Mouse (Mus musculus) forebrain, embryonic 11.5 days (tissue): ENCODE results near the gene Eif4a2. TPM values are rescaled to one million over a fixed set of nuclear protein-coding genes. Genes with fewer than 3 reads are reported as not detected.

Experiments used
- ATAC-seq: fragments of 200-750 bp; cut with Nextera tagmentation; replicated peaks from 2 replicates; pipeline ENCODE4 v1.8.0; 2017; ENCODE audit warnings: moderate TSS enrichment; ENCODE audit not compliant: low FRiP score
- DNase-seq: peaks from one replicate; pipeline ENCODE4 v3.0.0-alpha.2; 2017; ENCODE audit warnings: low spot score
- H3K27ac ChIP-seq: fragments of 300-500 bp; sonication (generic); 2 replicates; pipeline ENCODE4 v1.5.1; 2014; ENCODE audit warnings: low read depth, low read length
- H3K27me3 ChIP-seq: fragments of 300-500 bp; sonication (generic); 2 replicates; pipeline ENCODE4 v1.6.1; 2014; ENCODE audit warnings: mild to moderate bottlenecking, low read length, mixed read lengths; ENCODE audit not compliant: control insufficient read depth, insufficient read depth
- H3K36me3 ChIP-seq: fragments of 300-500 bp; sonication (generic); 2 replicates; pipeline ENCODE4 v1.6.1; 2014; ENCODE audit warnings: mild to moderate bottlenecking, low read length, moderate library complexity, mixed read lengths; ENCODE audit not compliant: control insufficient read depth, insufficient read depth
- H3K4me1 ChIP-seq: fragments of 300-500 bp; sonication (generic); replicated peaks from 2 replicates; pipeline ENCODE4 v1.6.1; 2014; ENCODE audit warnings: low read length, mixed read lengths; ENCODE audit not compliant: control insufficient read depth, insufficient read depth
- H3K4me2 ChIP-seq: fragments of 300-500 bp; sonication (generic); 2 replicates; pipeline ENCODE4 v1.6.1; 2014; ENCODE audit warnings: low read depth, mild to moderate bottlenecking, low read length, moderate library complexity, mixed read lengths; ENCODE audit not compliant: severe bottlenecking
- H3K4me3 ChIP-seq: fragments of 300-500 bp; sonication (generic); 2 replicates; pipeline ENCODE4 v1.5.1; 2014; ENCODE audit warnings: low read depth, low read length
- H3K9ac ChIP-seq: fragments of 300-500 bp; sonication (generic); 2 replicates; pipeline ENCODE4 v1.6.1; 2014; ENCODE audit warnings: low read length
- H3K9me3 ChIP-seq: fragments of 300-500 bp; sonication (generic); 2 replicates; pipeline ENCODE4 v1.6.1; 2016; ENCODE audit warnings: low read length, mixed read lengths; ENCODE audit not compliant: control insufficient read depth
- WGBS: fragments of 180-500 bp; shearing (Covaris S2); extraction: QIAGEN DNeasy Blood & Tissue Kit; methylation state at CpG from one replicate; pipeline ENCODE4 v1.1.7; 2014; 5-methylcytosine and 5-hydroxymethylcytosine counted together
- polyA plus RNA-seq: library from polyadenylated mRNA; unstranded; fragments of >200 nt; fragmentation: Nextera tagmentation; extraction: Ambion mirVana; gene quantifications from 2 replicates; pipeline ENCODE4 v1.2.1, GENCODE M21; 2014

Gene Eif4a2
- polyA plus RNA-seq, 1 experiment from 2014 or later = 204 TPM

DNA sequence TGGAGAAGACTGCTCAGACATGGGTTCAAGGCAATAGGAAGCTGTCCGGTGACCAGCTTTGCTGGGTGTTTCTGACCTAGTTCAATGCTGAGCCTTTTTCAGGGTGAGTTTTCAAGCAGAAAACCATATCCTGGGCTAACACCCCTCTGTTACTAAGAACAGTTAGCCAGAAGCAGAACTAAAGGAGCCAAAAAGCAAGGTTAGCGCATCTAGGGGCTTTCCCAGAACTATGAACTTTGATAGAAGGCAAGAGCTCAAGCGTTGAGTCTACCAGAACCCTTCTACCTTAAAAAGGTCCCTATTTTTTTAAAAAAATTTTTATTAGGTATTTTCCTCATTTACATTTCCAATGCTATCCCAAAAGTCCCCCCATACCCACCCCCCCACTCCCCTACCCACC lies 33.7 kb downstream of the Eif4a2 start:
- no peaks in the 10 kb centered on the region for H3K27me3 ChIP-seq
- no peak overlapping the region for H3K27ac ChIP-seq
- no peak overlapping the region for H3K9ac ChIP-seq
- no peak for DNase-seq
- WGBS = 92% methylated on average over 3 of the region's 3 CpGs
- no peak overlapping the region for H3K4me2 ChIP-seq
- no peaks in the 10 kb centered on the region for H3K9me3 ChIP-seq
- H3K36me3 ChIP-seq = no peaks in the 10 kb centered on the region
- no peak for ATAC-seq
- H3K4me3 ChIP-seq = no peak overlapping the region
- H3K4me1 ChIP-seq = no peaks in the 10 kb centered on the region

DNA sequence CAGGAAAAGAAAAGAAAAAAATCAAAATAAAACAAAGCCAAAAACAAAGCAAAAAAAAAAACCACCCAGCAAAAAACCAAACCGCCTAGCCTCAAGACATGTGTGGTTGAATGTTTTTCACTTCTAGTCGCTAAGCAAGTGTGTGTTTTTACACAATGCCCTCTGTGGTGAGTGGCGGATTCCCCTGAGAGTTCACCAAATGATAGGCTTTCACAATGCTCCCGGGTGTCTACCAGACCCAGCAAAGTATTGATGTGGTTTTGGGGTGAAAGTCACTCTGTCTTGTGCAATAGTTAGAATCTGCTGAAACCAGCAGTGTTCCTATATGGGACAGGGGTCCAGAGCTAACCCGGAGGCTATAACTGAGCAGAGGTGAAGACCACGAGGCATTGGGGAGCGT lies 37.1 kb downstream of the Eif4a2 start:
- WGBS = 92% methylated on average over 7 of the region's 7 CpGs
- H3K9ac ChIP-seq = no peak overlapping the region
- ATAC-seq (no peak), DNase-seq (no peak)
- H3K36me3 ChIP-seq = no peaks in the 10 kb centered on the region
- no peaks in the 10 kb centered on the region for H3K4me1 ChIP-seq
- H3K27me3 ChIP-seq = no peaks in the 10 kb centered on the region
- H3K27ac ChIP-seq = no peak overlapping the region
- H3K9me3 ChIP-seq = no peaks in the 10 kb centered on the region
- H3K4me3 ChIP-seq = no peak overlapping the region
- H3K4me2 ChIP-seq = no peak overlapping the region

DNA sequence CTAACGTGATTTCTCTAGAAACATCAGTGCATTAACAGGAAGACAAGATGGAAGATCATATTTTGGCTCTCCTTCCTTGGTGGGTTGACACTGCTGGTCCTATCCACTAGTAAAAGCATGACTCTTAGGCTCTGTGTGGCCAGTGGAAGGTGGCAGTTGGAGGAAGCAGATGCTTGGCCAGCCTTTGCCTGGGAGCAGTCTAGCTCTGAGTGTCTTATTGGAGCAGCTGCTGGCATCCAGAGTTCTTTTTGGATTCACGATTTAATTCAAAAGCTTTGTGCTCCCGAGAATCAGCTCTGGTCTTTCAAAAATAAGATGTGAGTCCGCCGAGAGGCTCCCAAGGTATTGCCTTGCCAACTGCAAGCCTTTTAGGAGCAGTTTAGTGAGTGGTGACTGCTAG lies 38.0 kb downstream of the Eif4a2 start:
- Histone ChIP-seq H3K4me1 (no peaks in the 10 kb centered on the region), H3K4me2 (no peak overlapping the region), H3K27me3 (no peaks in the 10 kb centered on the region), H3K27ac (no peak overlapping the region), H3K9me3 (no peaks in the 10 kb centered on the region), H3K36me3 (no peaks in the 10 kb centered on the region), H3K4me3 (no peak overlapping the region), H3K9ac (no peak overlapping the region)
- ATAC-seq (no peak), DNase-seq (no peak)
- WGBS = 81% methylated on average over 5 of the region's 5 CpGs

DNA sequence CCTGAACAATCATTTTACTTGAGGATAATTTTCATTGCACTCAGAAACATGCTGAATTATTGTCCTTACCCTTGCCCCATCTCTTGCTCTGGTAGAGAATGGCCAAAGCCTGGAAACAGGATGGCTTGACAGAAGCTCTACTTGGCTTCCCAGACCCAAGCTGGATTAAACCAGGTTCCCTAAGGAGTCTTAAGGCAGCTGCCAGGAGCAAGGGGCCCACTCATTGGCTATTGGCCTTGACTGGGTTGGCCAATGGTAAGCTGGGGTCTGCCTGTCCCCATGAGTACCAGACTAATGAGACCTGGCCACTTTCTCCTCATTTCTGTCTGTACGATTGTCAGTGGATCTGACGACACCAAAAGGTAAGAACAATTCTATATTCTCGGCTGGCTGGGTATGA lies 39.0 kb downstream of the Eif4a2 start, which contains the start of gene Adipoq:
Gene Adipoq, plus strand, starts transcription at position 257 of the 400 bp plus-strand sequence.
- Histone ChIP-seq H3K4me1 (no peaks in the 10 kb centered on the region), H3K36me3 (no peaks in the 10 kb centered on the region), H3K4me3 (no peak within 1 kb of the TSS), H3K9ac (no peak within 1 kb of the TSS), H3K9me3 (no peaks in the 10 kb centered on the region), H3K4me2 (no peak within 1 kb of the TSS), H3K27ac (no peak within 1 kb of the TSS), H3K27me3 (no peaks in the 10 kb centered on the region)
- WGBS = 85% methylated on average over 3 of the region's 3 CpGs
- ATAC-seq (no peak), DNase-seq (no peak)

DNA sequence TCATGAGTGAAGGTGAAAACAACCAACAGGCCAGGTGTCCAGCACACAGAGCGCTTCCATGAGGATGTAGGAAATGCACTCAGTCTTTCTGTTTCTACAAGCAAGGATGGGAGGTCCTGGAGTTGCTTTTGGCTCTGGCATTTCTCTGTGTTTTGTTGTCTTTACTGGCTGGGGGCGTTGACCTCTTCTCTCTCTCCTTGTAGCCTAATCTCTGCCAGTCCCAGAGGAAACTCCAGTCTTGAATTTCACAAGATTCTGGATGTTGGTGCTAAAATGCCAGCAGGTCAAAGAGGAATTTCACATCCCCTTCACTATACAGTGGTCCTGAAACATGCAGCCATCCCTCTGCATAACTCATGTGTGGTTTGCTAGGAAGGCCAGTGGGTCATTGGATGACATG lies 41.7 kb downstream of the Eif4a2 start:
- Histone ChIP-seq H3K4me3 (no peak overlapping the region), H3K9ac (no peak overlapping the region), H3K27ac (no peak overlapping the region), H3K36me3 (no peaks in the 10 kb centered on the region), H3K9me3 (no peaks in the 10 kb centered on the region), H3K4me2 (no peak overlapping the region), H3K4me1 (no peaks in the 10 kb centered on the region), H3K27me3 (no peaks in the 10 kb centered on the region)
- DNase-seq = no peak
- ATAC-seq = no peak
- 86% methylated on average over 2 of the region's 2 CpGs for WGBS

DNA sequence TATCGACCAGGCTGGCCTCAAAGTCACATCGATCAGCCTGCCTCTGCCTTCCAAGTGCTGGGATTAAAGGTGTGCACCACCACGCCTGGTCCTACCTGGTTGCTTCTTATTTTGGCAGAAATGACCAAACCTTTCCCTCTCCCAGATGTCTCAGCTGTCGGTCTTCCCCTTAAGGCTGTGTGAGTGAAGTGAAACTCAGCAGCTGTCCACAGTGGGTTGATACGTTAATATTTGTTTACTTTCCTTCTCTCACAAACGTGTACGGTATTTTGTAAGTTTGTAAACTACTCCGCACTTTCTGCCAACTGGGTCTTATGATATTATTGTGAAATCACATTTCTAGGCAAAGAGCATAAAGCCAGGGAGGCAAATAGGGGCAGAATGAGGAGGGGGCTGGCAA lies 42.2 kb downstream of the Eif4a2 start:
- Histone ChIP-seq H3K36me3 (no peaks in the 10 kb centered on the region), H3K9ac (no peak overlapping the region), H3K4me2 (no peak overlapping the region), H3K4me1 (no peaks in the 10 kb centered on the region), H3K27me3 (no peaks in the 10 kb centered on the region), H3K27ac (no peak overlapping the region), H3K9me3 (no peaks in the 10 kb centered on the region), H3K4me3 (no peak overlapping the region)
- DNase-seq (no peak), ATAC-seq (no peak)
- WGBS = 89% methylated on average over 8 of the region's 8 CpGs

DNA sequence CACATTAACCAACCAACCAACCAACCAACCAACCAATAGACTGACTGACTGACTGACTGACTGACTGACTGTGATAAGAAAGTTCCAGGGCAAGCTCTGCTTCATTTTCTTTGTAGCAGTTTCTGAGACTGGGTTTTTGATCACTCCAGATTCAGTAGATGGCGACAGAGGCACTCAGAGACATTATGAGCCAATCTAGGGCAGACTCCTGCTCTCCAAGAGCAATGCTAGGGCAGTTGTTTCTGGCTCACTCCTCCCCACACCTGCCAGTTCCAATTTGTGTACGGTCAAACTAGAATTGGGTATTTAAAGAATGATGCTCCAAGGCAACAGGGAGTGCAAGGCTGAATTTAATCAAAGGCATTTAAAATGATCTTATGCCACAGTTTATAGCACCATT lies 44.2 kb downstream of the Eif4a2 start:
- H3K36me3 ChIP-seq = no peaks in the 10 kb centered on the region
- no peak overlapping the region for H3K4me2 ChIP-seq
- no peak overlapping the region for H3K9ac ChIP-seq
- H3K4me3 ChIP-seq = no peak overlapping the region
- no peak overlapping the region for H3K27ac ChIP-seq
- H3K27me3 ChIP-seq = no peaks in the 10 kb centered on the region
- H3K9me3 ChIP-seq = no peaks in the 10 kb centered on the region
- H3K4me1 ChIP-seq = no peaks in the 10 kb centered on the region
- WGBS = 26% methylated on average over 2 of the region's 2 CpGs
- no peak for DNase-seq
- ATAC-seq = no peak

DNA sequence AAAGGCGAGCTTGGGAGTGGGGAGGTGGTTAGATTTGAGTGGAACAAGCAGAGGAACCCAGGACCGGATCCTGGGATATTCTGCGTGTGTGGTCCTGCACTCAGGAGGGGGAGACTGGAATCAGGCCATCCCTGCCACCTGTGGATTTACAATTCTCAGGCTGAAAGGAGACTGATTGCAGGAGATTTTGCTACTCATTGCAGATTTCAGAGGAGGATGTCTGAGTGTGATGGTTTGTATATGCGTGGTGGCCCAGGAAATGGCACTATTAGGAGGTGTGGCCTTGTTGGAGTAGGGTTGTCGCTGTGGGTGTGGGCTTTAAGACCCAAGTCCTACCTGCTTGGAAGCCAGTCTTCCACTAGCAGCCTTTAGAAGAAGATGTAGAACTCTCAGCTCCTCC lies 47.0 kb downstream of the Eif4a2 start:
- Histone ChIP-seq H3K4me3 (no peak overlapping the region), H3K9ac (no peak overlapping the region), H3K27ac (no peak overlapping the region), H3K9me3 (no peaks in the 10 kb centered on the region), H3K4me2 (no peak overlapping the region), H3K27me3 (no peaks in the 10 kb centered on the region), H3K36me3 (no peaks in the 10 kb centered on the region), H3K4me1 (no peaks in the 10 kb centered on the region)
- 87% methylated on average over 5 of the region's 5 CpGs for WGBS
- ATAC-seq (no peak), DNase-seq (no peak)

DNA sequence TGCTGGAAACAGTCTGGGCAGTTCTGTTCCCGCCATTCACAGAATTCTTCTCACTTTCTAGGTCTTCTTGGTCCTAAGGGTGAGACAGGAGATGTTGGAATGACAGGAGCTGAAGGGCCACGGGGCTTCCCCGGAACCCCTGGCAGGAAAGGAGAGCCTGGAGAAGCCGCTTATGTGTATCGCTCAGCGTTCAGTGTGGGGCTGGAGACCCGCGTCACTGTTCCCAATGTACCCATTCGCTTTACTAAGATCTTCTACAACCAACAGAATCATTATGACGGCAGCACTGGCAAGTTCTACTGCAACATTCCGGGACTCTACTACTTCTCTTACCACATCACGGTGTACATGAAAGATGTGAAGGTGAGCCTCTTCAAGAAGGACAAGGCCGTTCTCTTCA lies 49.8 kb downstream of the Eif4a2 start:
- no peak overlapping the region for H3K4me2 ChIP-seq
- no peak overlapping the region for H3K4me3 ChIP-seq
- ATAC-seq = no peak
- no peaks in the 10 kb centered on the region for H3K9me3 ChIP-seq
- no peaks in the 10 kb centered on the region for H3K27me3 ChIP-seq
- no peak overlapping the region for H3K9ac ChIP-seq
- WGBS = 94% methylated on average over 13 of the region's 13 CpGs
- H3K27ac ChIP-seq = no peak overlapping the region
- no peaks in the 10 kb centered on the region for H3K4me1 ChIP-seq
- no peak for DNase-seq
- no peaks in the 10 kb centered on the region for H3K36me3 ChIP-seq
